In genomic region chr16:10508691-10509090, GRCm38 (mm10) we compare ENCODE assay signal across 28 mouse cellular contexts. TPM values are rescaled to one million over a fixed set of nuclear protein-coding genes. Genes with fewer than 3 reads are reported as not detected.
DNase-seq lines count a peak whose midpoint lies in the region; ATAC-seq and TF ChIP-seq lines count a peak whose summit lies in the region.
"Had no signal": no experiment of that assay in that cellular context is flagged by ENCODE, and none has a peak within 500 bp of the region (broad histone marks: within the 10 kb centered on the region; RNA-seq: fewer than 3 reads in every experiment).

No protein-coding gene starts in this region.

- intact Hi-C loops in left cerebral cortex, adult 2 months (cut with DNase I) = no loop called here

- H3K4me3 ChIP-seq in kidney, embryonic 14.5 days (ENCODE audit: low read length) = no peak overlapping the region
- no peak overlapping the region for H3K4me3 ChIP-seq in bone marrow, adult 2 months (replicated peaks; ENCODE audit: control insufficient read depth, low read depth, low read length)
- no peak overlapping the region for H3K4me3 ChIP-seq in left cerebral cortex, adult 2 months
- H3K4me3 ChIP-seq: forebrain, embryonic 13.5 days; heart, embryonic 13.5 days; layer of hippocampus, adult 2 months; limb, embryonic 13.5 days; liver, embryonic 12.5 days; neural tube, embryonic 15.5 days had no signal

- no peak for DNase-seq in kidney, adult 8-10 months
- DNase-seq in spleen, adult 12 weeks (ENCODE audit: low spot score) = peak; percentile 19
- no peak for DNase-seq in spleen, postnatal 14 days (ENCODE audit: low spot score in 2 of 2)
- DNase-seq in right cerebral cortex, postnatal 14 days = no peak
- DNase-seq in left cerebral cortex, adult 2 months (ENCODE audit: extremely low spot score in 1 of 2, low spot score in 2 of 2) = no peak
- DNase-seq: adrenal gland, adult 2 months; adrenal gland, postnatal 36 days; cerebellum, adult 2 months; cerebellum, postnatal 14 days; gastrocnemius, postnatal 10 days; heart, postnatal 10 days; kidney, postnatal 10 days; lung, adult 18-20 months; midbrain, embryonic 14.5 days; right cerebral cortex, postnatal 4 days had no signal

- no peaks in the 10 kb centered on the region for H3K36me3 ChIP-seq in kidney, embryonic 14.5 days (ENCODE audit: control insufficient read depth, insufficient read depth, low read length)
- H3K36me3 ChIP-seq: heart, embryonic 13.5 days; limb, embryonic 13.5 days; liver, embryonic 12.5 days; neural tube, embryonic 15.5 days had no signal

- ATAC-seq in kidney, embryonic 14.5 days (ENCODE audit: low FRiP score, low TSS enrichment) = peak; percentile 86
- ATAC-seq: CD4-positive, CD25-positive, alpha-beta regulatory T cell, adult 4 months; forebrain, embryonic 13.5 days; intestine, postnatal 0 days; liver, embryonic 12.5 days; lung, postnatal 0 days had no signal

- no peak overlapping the region for H3K4me2 ChIP-seq in kidney, embryonic 14.5 days (replicated peaks; ENCODE audit: low read depth, low read length)
- H3K4me2 ChIP-seq: forebrain, embryonic 13.5 days; heart, embryonic 13.5 days; hindbrain, embryonic 14.5 days; limb, embryonic 13.5 days; liver, embryonic 12.5 days; neural tube, embryonic 15.5 days had no signal

- no peak overlapping the region for H3K9ac ChIP-seq in kidney, embryonic 14.5 days (ENCODE audit: low read depth, low read length)
- H3K9ac ChIP-seq: forebrain, embryonic 13.5 days; heart, embryonic 13.5 days; hindbrain, embryonic 14.5 days; limb, embryonic 13.5 days; liver, embryonic 12.5 days; neural tube, embryonic 15.5 days had no signal

- H3K9me3 ChIP-seq in kidney, embryonic 14.5 days (ENCODE audit: control insufficient read depth, low read length) = no peaks in the 10 kb centered on the region
- H3K9me3 ChIP-seq: forebrain, embryonic 13.5 days; heart, embryonic 13.5 days; limb, embryonic 13.5 days; liver, embryonic 12.5 days; neural tube, embryonic 15.5 days had no signal

- TF ChIP-seq CTCF in bone marrow, adult 2 months (IDR thresholded peaks at IDR 0.05; ENCODE audit: control insufficient read depth, insufficient read depth, low read length) = no peak
- TF ChIP-seq CTCF in left cerebral cortex, adult 2 months (IDR thresholded peaks at IDR 0.05) = no peak

- WGBS in kidney, embryonic 14.5 days = 30% methylated on average over 6 of the region's 6 CpGs
- WGBS in bone marrow, adult 2 months = 56% methylated on average over 6 of the region's 6 CpGs

- H3K27me3 ChIP-seq in kidney, embryonic 14.5 days (ENCODE audit: control insufficient read depth, insufficient read depth, low read length) = no peaks in the 10 kb centered on the region
- H3K27me3 ChIP-seq: neural tube, embryonic 15.5 days had no signal

- H3K27ac ChIP-seq in kidney, embryonic 14.5 days (ENCODE audit: low read depth, low read length) = no peak overlapping the region
- H3K27ac ChIP-seq in bone marrow, adult 2 months (ENCODE audit: control insufficient read depth, insufficient read depth, low read depth, low read length, poor library complexity) = peak overlapping the region; percentile 27
- H3K27ac ChIP-seq in left cerebral cortex, adult 2 months = no peak overlapping the region
- H3K27ac ChIP-seq: forebrain, embryonic 13.5 days; heart, embryonic 13.5 days; hindbrain, embryonic 14.5 days; layer of hippocampus, adult 2 months; limb, embryonic 13.5 days; liver, embryonic 12.5 days; macrophage; neural tube, embryonic 15.5 days had no signal

- no peak for TF ChIP-seq POLR2A in bone marrow, adult 2 months (IDR thresholded peaks at IDR 0.05; ENCODE audit: borderline replicate concordance, control insufficient read depth, low read depth, low read length)

- no peaks in the 10 kb centered on the region for H3K4me1 ChIP-seq in kidney, embryonic 14.5 days (ENCODE audit: control insufficient read depth, insufficient read depth, low read length)
- H3K4me1 ChIP-seq in bone marrow, adult 2 months (ENCODE audit: control insufficient read depth, insufficient read depth, low read length) = no peaks in the 10 kb centered on the region; the same call in 1 of the 2 replicates
- H3K4me1 ChIP-seq: heart, embryonic 13.5 days; limb, embryonic 13.5 days; liver, embryonic 12.5 days; neural tube, embryonic 15.5 days had no signal

RNA-seq across cellular contexts. Expression of gene Ciita, which starts 28.8 kb away (rescaled TPM):
- 0.31 and 1.4 TPM in 2 replicates for polyA plus RNA-seq in kidney, embryonic 14.5 days (2014; fragmentation: Nextera tagmentation; extraction: Ambion mirVana)
- 4.0 and 11.8 TPM in 2 replicates for polyA plus RNA-seq in bone marrow, adult 2 months (2011; ENCODE audit: insufficient read depth, insufficient read length, low replicate concordance, missing spikeins)
- total RNA-seq in left cerebral cortex, adult 2 months (2021) = under 1 TPM in 1 of 2 experiments, not detected in 1; 0.18 TPM

RNA-seq across cellular contexts. Expression of gene Dexi, which starts 34.2 kb away (rescaled TPM):
- polyA plus RNA-seq in kidney, embryonic 14.5 days (2014; fragmentation: Nextera tagmentation; extraction: Ambion mirVana) = 27.4 and 32.5 TPM in 2 replicates
- 4.2 and 4.3 TPM in 2 replicates for polyA plus RNA-seq in bone marrow, adult 2 months (2011; ENCODE audit: insufficient read depth, insufficient read length, low replicate concordance, missing spikeins)
- total RNA-seq in left cerebral cortex, adult 2 months (2021) = 10 to 100 TPM; 68.7 to 72.3 TPM

RNA-seq across cellular contexts. Expression of gene Clec16a, which starts 36.4 kb away (rescaled TPM):
- 38.4 and 46.3 TPM in 2 replicates for polyA plus RNA-seq in kidney, embryonic 14.5 days (2014; fragmentation: Nextera tagmentation; extraction: Ambion mirVana)
- polyA plus RNA-seq in bone marrow, adult 2 months (2011; ENCODE audit: insufficient read depth, insufficient read length, low replicate concordance, missing spikeins) = 3.0 and 6.3 TPM in 2 replicates
- 100 to 1,000 TPM; 105 to 106 TPM for total RNA-seq in left cerebral cortex, adult 2 months (2021)
